Mouse (Mus musculus): Measurements from ENCODE around the gene Pde2a. TPM values are rescaled to one million over a fixed set of nuclear protein-coding genes. Genes with fewer than 3 reads are reported as not detected.

Gene Pde2a
- polyA plus RNA-seq, 1 experiment: 189 TPM

DNA sequence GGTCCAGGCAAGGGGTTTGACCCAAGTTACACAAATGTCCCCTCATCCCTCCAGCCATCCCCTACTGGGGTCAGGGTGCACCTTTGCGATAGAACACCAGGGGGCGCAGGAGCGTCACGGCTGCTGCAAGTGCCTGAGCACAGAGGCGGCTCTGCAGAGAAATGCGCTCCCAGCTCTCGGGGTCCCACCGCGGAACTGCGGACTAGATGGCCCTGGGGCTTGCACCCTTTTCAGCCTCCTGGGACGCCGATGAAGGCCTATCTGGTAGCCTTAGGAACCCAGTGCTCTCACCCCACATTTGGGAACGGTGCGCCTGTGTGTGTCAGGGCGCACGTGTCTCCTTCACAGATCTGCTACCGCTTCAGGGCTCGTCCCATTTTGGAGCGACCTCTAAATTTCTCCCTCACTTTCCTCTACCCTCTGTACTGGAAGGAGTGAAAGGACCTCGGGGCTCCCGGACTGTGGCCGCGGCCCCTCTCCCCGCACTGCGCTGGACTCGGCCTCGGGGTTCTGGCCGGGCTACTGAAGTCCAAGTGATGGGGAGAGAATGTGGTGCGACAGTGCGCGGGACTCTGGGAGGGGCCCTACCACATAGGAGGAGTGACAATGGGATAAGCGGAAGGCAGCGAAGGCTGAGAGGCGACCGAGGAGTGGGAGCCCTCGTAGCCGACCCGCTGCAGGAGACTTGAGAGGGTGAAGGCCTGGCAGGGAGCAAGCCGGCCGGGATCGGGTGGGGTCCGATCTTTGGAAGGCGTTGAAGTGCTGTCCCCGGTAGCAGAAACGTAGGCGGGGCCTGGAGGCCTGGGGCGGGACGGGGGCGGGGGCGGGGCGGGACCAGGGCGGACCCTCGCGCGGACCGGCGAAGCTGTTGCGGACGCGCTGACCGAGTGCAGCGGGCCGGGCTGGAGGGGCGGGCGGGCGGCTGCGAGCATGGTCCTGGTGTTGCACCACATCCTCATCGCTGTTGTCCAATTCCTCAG, 29.2 kb downstream of the Pde2a start:
- peak; percentile 70 to 95 for DNase-seq (ENCODE audit: extremely low spot score in 1 of 2, low spot score in 1 of 2)

- DNase-seq (ENCODE audit: extremely low spot score in 1 of 2, low spot score in 1 of 2): no peak
These were observed 31.2 kb downstream of the Pde2a start for GRCm38 (mm10) chr7:101452669-101453068.

GRCm38 (mm10) chr7:101453296-101453695, 31.8 kb downstream of the Pde2a start:
- no peak for DNase-seq (ENCODE audit: extremely low spot score in 1 of 2, low spot score in 1 of 2)

GRCm38 (mm10) chr7:101453725-101454124, 32.2 kb downstream of the Pde2a start:
- DNase-seq (ENCODE audit: extremely low spot score in 1 of 2, low spot score in 1 of 2): no peak

- DNase-seq (ENCODE audit: extremely low spot score in 1 of 2, low spot score in 1 of 2): peak in 1 of 2 experiments; percentile 52
These were observed 33.0 kb downstream of the Pde2a start for GRCm38 (mm10) chr7:101454479-101454878.

- DNase-seq (ENCODE audit: extremely low spot score in 1 of 2, low spot score in 1 of 2): no peak
These were observed 33.6 kb downstream of the Pde2a start for GRCm38 (mm10) chr7:101455141-101455540.

DNA sequence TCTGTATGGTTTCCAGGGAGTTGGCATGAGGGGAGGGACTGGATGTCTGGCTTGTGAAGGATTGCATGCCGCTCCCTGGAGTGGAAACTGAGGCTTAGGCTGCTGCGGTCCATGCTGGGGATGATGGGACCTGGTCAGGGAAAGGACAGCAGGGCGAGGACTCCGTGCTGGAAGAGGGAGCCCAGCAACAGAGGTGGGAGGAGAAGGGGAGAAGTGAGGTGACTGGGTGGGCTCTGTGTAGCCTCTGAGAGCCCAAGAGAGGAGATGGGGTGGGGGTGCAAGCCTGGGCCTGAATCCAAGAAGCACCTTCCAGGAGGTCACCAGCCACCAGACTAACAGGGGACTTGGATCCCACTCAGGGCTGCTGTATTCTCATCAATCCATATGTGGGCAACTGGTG, 34.8 kb downstream of the Pde2a start:
- DNase-seq (ENCODE audit: extremely low spot score in 1 of 2, low spot score in 1 of 2): no peak

DNA sequence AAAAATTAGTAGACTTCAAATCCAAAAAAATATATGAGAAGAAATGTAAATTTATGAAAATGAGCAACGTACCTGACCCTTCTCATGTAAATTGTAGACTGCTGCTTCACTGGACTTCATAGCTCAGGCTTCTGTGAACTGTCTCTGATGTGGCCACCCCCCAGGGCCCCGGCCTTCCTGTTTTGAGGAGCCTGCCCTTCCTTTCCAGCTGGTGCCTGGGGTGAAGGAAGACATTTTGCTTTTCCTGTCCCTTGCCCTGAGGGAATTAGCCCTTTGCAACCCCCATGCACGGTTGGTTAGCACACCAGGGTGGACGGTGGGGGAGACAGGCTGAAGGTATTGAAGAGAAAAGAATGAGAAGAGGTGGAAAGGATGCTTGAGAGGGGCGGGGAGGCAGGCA, 35.3 kb downstream of the Pde2a start:
- DNase-seq (ENCODE audit: extremely low spot score in 1 of 2, low spot score in 1 of 2): no peak

GRCm38 (mm10) chr7:101457283-101457682, 35.8 kb downstream of the Pde2a start:
- peak; percentile 65 to 80 for DNase-seq (ENCODE audit: extremely low spot score in 1 of 2, low spot score in 1 of 2)

DNA sequence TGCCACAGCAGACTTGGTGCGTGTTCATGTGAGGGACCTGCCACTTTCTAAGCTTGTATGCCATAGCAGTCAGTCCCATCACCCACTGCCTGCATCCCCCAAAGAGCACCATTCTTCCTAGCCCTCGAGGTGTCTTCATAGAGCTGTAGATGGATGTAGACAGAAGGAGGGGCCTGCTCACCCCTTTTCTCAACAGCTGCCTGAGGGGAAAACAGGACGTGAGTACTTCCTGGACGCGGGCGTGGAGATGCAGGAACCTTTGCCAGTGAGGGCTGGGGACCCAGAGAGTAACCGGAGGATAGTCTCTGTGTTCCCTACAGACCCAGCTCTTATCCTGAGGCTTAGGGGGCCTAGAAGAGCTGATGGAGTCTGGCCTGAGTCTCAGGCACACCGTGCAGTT, 36.3 kb downstream of the Pde2a start:
- no peak for DNase-seq (ENCODE audit: extremely low spot score in 1 of 2, low spot score in 1 of 2)

DNA sequence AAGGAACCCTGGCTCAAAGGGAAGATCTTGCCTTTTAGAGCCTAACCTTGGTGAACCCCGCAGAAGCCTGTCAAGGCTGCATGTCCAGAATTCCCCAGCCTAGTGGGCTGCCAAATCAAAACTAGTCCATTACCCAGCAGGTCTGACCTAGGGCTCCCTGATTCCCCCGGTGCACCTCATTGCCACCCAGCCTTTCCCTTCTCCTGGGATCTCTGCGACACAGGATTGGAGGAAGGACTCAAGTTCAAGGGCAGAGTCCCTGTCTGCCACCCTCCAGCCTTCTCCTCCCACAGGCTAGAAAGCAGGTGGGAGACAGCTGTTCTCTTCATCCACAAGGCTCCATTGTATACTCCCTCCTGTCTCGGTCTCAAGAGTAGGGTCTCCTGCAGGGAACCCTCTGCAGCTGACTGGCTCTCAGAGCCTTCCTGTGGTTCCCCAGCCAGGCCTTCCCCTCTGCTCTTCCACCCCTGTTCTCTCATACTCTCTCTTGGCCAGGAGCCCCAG, 36.8 kb downstream of the Pde2a start:
- DNase-seq (ENCODE audit: extremely low spot score in 1 of 2, low spot score in 1 of 2): no peak

DNA sequence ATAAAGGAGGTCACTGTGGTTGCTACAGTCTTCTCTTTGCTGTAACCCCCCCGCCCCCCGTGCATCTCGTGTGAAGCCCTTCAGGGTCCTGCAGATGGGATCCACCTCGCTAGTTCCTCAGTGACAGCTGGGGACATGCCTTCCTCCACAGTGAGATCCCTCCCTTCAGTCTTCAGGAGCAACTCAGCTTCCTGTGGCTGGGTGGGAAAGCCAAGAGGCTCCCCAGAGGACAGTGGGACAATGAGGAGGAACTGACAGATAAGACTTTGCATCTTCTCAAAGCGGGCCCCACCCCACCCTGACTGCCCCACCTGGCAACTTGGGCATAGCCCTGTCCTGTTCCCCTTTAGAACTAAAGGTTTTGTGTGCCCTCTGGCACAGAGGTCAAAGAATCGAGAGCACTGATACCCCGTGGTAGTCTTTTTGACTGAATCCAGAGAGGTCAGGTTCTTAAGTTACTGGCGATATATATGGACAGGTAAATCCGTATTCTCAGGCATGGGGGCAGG, 37.9 kb downstream of the Pde2a start:
- DNase-seq (ENCODE audit: extremely low spot score in 1 of 2, low spot score in 1 of 2): no peak

GRCm38 (mm10) chr7:101459923-101460607, 38.6 kb downstream of the Pde2a start:
- no peak for DNase-seq (ENCODE audit: extremely low spot score in 1 of 2, low spot score in 1 of 2)

DNA sequence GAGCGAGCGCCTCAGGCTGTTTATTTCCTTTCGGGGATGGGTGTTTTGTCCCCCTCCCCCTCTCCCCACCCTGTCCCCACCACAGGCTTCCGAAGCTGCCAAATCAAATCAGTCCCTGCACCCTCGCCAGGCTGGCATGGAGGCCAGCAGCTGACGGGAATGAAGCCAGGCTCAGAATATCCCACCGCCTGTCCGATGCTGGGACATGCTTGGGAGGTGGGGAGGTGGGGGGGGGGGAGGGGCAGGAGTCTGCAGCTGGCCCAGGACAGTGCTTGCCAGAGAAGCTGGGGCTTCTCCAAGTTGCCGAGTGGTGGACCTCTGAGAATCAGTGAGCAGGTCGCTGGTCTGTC, 39.1 kb downstream of the Pde2a start:
- peak in 1 of 2 experiments; percentile 69 for DNase-seq (ENCODE audit: extremely low spot score in 1 of 2, low spot score in 1 of 2)

DNA sequence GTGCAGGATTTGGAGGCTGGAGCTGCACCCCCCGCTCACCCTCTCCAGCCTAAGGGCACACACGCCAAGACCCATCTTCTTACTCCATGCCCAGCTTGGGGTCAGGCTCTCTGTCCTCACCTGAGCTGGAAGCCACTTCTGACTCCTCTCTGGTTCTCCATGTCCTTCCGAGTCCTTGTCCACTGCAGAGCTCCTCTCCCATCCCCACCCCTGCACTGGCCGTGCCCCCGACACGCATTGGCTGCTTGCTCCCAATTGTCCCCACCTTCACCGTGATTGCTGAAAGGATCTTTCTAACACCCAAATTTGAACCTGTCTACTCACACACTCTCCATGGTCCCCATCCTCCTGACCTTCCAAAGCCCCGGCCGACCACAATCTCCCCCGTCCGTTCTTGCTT, 40.1 kb downstream of the Pde2a start:
- no peak for DNase-seq (ENCODE audit: extremely low spot score in 1 of 2, low spot score in 1 of 2)

DNA sequence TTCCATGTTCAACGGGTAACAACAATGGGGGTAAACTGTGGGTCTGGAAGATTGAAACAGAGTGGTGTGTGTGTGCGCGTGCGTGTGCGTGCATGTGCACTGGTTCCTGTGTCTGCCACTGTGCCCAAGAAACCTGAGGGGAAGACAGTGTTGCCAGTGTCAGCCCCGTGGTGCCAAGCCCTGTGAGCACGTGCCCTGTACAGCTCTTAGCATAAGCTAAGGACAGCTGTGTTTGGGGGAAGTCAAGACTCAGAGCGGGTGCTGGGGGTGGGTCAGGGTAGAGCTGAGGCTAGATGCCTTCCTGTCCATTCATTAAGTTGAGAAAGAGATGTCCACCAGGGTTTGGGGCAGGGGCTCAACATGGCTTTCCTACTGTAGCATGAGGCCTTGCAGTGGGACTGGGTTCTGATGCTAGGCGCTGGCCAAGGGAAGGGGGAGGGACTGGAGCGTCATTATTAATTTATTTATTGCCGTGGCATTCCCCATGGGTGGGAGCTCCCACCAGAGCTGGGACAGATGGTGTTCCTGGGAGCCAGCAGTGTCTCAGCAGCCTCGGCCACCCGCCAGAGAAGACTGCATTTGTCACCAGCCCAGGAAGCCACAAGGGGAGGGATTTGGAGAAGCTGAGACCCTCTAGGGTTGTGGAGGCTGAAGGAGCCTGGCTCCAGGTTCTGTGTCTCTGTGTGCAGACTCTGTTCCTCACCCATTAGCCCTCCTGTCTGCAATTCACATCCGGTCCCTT, 41.0 kb downstream of the Pde2a start:
- peak in 1 of 2 experiments; percentile 73 for DNase-seq (ENCODE audit: extremely low spot score in 1 of 2, low spot score in 1 of 2)

GRCm38 (mm10) chr7:101463665-101464271, 42.3 kb downstream of the Pde2a start:
- DNase-seq (ENCODE audit: extremely low spot score in 1 of 2, low spot score in 1 of 2): no peak

- no peak for DNase-seq (ENCODE audit: extremely low spot score in 1 of 2, low spot score in 1 of 2)
These were observed 43.4 kb downstream of the Pde2a start for GRCm38 (mm10) chr7:101464927-101465326.

DNA sequence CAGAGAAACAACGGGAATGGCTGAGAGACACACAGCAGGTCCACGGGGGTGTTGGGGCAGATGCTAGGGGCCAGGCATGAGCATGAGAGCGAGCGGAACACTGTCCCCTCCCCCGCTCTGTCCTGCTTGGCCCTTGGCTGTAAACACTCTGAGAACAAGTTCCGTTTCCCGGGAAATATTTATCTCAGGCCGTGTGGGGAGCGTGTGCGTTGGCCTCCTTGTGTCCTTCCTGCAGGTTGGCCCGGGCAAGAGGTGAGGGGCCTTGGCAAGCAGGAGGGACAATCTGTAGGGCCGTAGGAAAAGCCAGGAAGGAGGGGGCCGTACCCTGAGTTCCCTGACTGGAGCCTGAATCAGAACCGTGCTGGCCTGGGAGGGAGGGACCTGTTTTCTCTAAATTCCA, 43.9 kb downstream of the Pde2a start:
- DNase-seq (ENCODE audit: extremely low spot score in 1 of 2, low spot score in 1 of 2): no peak

GRCm38 (mm10) chr7:101465850-101466580, 44.5 kb downstream of the Pde2a start:
- no peak for DNase-seq (ENCODE audit: extremely low spot score in 1 of 2, low spot score in 1 of 2)

Measured in frontal cortex, adult 2 months (tissue).